Mouse (Mus musculus) brown adipose tissue, adult 24 weeks (tissue): ENCODE measurements around the gene Olfr1148. TPM values are rescaled to one million over a fixed set of nuclear protein-coding genes. Genes with fewer than 3 reads are reported as not detected.

Source experiments
- H3K27ac ChIP-seq: fragments of 200-500 bp; replicated peaks from 2 replicates; pipeline ENCODE4 v1.5.1; 2012; ENCODE audit warnings: low read depth, mild to moderate bottlenecking, low read length
- H3K4me1 ChIP-seq: fragments of 200-500 bp; 2 replicates; pipeline ENCODE4 v1.6.1; 2012; ENCODE audit warnings: low read length, mixed read lengths; ENCODE audit not compliant: control insufficient read depth, insufficient read depth, insufficient read length
- H3K4me3 ChIP-seq: fragments of 200-500 bp; 2 replicates; pipeline ENCODE4 v1.5.1; 2012; ENCODE audit warnings: low read depth, mild to moderate bottlenecking, low read length, moderate library complexity; ENCODE audit not compliant: insufficient read depth
- polyA plus RNA-seq: library from polyadenylated mRNA; stranded (reverse); fragments of >200 nt; gene quantifications from 2 replicates; pipeline ENCODE4 v1.2.4, GENCODE M21; 2012; ENCODE audit not compliant: missing spikeins, insufficient read depth, insufficient read length

The Olfr1148 gene
- polyA plus RNA-seq, result not detected in 2 replicates

DNA sequence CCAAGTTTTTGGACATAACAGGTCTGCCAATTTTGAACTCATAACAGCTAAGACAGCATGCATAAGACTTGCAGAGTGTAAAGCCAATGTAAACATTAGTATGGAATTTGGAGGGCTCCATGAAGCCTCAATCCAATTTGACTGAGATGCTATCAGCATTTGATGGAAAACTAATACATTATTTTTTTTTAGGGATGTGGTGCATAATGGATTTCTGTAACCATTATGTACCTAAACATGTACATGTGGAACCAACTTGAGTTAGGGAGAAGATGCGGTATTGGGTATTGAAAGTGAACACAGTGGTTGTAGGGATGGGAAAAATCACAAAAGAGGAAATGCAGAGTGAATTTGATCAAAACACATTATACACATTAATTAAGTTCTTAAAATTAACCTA, at the start of gene Olfr1148:
Gene Olfr1148, plus strand, starts transcription at position 301 of the 400 bp plus-strand sequence.
- H3K27ac ChIP-seq, result no peak within 1 kb of the TSS
- no peak within 1 kb of the TSS for H3K4me3 ChIP-seq
- no peaks in the 10 kb centered on the region for H3K4me1 ChIP-seq

DNA sequence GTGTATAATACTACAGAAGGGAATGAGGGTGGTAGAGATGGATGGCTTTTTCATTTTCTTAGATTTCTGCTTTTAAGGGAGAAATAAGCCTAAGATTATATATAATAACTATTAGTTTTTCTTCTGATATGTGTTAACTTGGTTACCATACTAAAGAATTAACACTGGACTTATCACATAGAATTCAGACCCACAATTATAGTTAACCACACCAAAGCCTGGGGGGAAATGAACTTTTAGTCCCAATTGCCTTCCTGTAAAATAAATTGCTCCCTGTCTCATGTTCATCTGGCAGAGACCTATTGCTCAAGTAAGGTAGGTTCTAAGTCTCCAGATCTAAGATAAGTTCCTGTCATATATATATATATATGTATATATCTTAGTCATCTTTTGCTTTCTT, 30.0 kb upstream of the Olfr1148 start, which contains the start of gene Olfr1143:
Gene Olfr1143, plus strand, starts transcription at position 301 of the 400 bp plus-strand sequence.
- Histone ChIP-seq H3K27ac (no peak within 1 kb of the TSS), H3K4me3 (no peak within 1 kb of the TSS), H3K4me1 (no peaks in the 10 kb centered on the region)

DNA sequence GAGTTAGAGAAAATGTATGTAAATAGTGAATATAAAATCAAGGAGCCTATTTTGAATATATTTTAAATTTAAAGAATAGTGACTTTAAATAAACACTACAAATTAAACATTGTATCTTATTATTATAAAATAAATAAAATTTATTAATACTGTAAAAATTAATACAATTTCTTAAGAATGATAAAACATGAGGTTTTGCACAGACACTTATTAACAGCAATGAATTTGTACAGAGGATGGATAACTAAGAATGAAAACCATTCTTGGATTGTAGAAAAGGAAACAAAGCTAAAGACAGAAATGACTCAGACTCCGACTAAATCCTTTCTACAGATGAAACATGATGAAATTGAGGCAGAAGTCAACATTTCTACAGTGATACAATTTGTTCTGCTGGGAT, 20.8 kb upstream of the Olfr1148 start, which contains the start of gene Olfr1145:
Gene Olfr1145, plus strand, starts transcription at position 301 of the 400 bp plus-strand sequence.
- no peak within 1 kb of the TSS for H3K27ac ChIP-seq
- H3K4me3 ChIP-seq, result no peak within 1 kb of the TSS
- no peaks in the 10 kb centered on the region for H3K4me1 ChIP-seq

DNA sequence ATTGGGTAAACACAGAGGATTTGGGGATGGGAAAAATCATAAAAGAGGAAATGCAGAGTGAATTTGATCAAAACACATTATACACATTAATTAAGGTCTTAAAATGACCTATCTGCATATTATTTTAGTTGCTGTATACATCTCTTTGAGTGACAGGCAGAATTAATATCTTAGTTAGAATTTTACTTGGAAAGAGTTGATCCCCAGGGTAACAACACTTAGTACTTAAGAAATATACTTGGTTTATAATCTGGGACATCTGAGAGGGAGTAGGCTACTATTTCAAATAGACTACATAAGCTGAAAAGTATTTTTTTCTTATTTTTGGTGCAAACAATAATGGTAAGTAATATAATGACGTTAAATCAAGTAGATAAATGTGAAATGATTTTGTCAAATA, 13.4 kb downstream of the Olfr1148 start, which contains the start of gene Olfr1150-ps1:
Gene Olfr1150-ps1, plus strand, starts transcription at position 301 of the 400 bp plus-strand sequence.
- Histone ChIP-seq H3K27ac (no peak within 1 kb of the TSS), H3K4me1 (no peaks in the 10 kb centered on the region), H3K4me3 (no peak within 1 kb of the TSS)

GRCm38 (mm10) chr2:87855562-87855961, 25.2 kb downstream of the Olfr1148 start, which contains the start of gene Olfr1151:
Gene Olfr1151 (plus strand): TSS chr2:87855862.
- H3K4me3 ChIP-seq, result no peak within 1 kb of the TSS
- H3K27ac ChIP-seq, result no peak within 1 kb of the TSS
- no peaks in the 10 kb centered on the region for H3K4me1 ChIP-seq

DNA sequence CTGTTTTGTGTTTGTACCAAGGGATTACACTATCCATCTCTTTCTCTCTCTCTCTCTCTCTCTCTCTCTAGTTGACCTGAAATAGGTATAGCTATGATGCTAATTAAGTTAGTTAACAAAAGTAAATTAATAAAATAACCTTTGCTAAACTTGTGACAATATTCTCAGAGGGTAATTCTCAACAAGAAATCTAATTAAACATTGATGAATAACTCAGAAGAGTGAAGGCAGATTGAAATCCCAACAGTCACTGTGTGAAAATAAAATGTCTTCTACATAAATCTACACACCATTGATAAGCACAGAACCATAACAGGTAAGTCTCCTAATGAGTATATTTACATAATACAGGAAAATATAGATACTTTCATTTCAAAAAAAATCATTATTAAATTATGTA, 35.9 kb downstream of the Olfr1148 start, which contains the start of gene Olfr1152:
Gene Olfr1152, plus strand, starts transcription at position 301 of the 400 bp plus-strand sequence.
- Histone ChIP-seq H3K4me3 (no peak within 1 kb of the TSS), H3K4me1 (no peaks in the 10 kb centered on the region), H3K27ac (no peak within 1 kb of the TSS)

Other genes with a start within 250 kb of the Olfr1148 start
- not detected in 2 replicates for gene Olfr1130, start 224.3 kb upstream of the Olfr1148 start, polyA plus RNA-seq
- gene Olfr1131, start 203.4 kb upstream of the Olfr1148 start, polyA plus RNA-seq, result not detected in 2 replicates
- gene Olfr1132, start 193.0 kb upstream of the Olfr1148 start, polyA plus RNA-seq, result not detected in 2 replicates
- not detected in 2 replicates for gene Olfr1133, start 183.2 kb upstream of the Olfr1148 start, polyA plus RNA-seq
- not detected in 2 replicates for gene Olfr1134, start 172.1 kb upstream of the Olfr1148 start, polyA plus RNA-seq
- not detected in 2 replicates for gene Olfr1135, start 156.9 kb upstream of the Olfr1148 start, polyA plus RNA-seq
- not detected in 2 replicates for gene Olfr1136, start 136.6 kb upstream of the Olfr1148 start, polyA plus RNA-seq
- gene Olfr1137, start 117.4 kb upstream of the Olfr1148 start, polyA plus RNA-seq, result not detected in 2 replicates
- gene Olfr1138, start 90.6 kb upstream of the Olfr1148 start, polyA plus RNA-seq, result not detected in 2 replicates
- not detected in 2 replicates for gene Olfr1140, start 86.8 kb upstream of the Olfr1148 start, polyA plus RNA-seq
- gene Olfr1141, start 76.5 kb upstream of the Olfr1148 start, polyA plus RNA-seq, result not detected in 2 replicates
- not detected in 2 replicates for gene Olfr152, start 51.0 kb upstream of the Olfr1148 start, polyA plus RNA-seq
- not detected in 2 replicates for gene Olfr1143, start 29.9 kb upstream of the Olfr1148 start, polyA plus RNA-seq
- gene Olfr1145, start 20.7 kb upstream of the Olfr1148 start, polyA plus RNA-seq, result not detected in 2 replicates
- gene Olfr1150-ps1, start 13.5 kb downstream of the Olfr1148 start, polyA plus RNA-seq, result not detected in 2 replicates
- gene Olfr1151, start 25.3 kb downstream of the Olfr1148 start, polyA plus RNA-seq, result not detected in 2 replicates
- not detected in 2 replicates for gene Olfr1152, start 36.0 kb downstream of the Olfr1148 start, polyA plus RNA-seq
- not detected in 2 replicates for gene Olfr1153, start 64.4 kb downstream of the Olfr1148 start, polyA plus RNA-seq
- gene Olfr1154, start 74.6 kb downstream of the Olfr1148 start, polyA plus RNA-seq, result not detected in 2 replicates
- not detected in 2 replicates for gene Olfr1155, start 114.6 kb downstream of the Olfr1148 start, polyA plus RNA-seq
- not detected in 2 replicates for gene Olfr1156, start 122.6 kb downstream of the Olfr1148 start, polyA plus RNA-seq
- gene Olfr1157, start 137.8 kb downstream of the Olfr1148 start, polyA plus RNA-seq, result not detected in 2 replicates
- not detected in 2 replicates for gene Olfr74, start 144.1 kb downstream of the Olfr1148 start, polyA plus RNA-seq
- gene Olfr1158, start 159.6 kb downstream of the Olfr1148 start, polyA plus RNA-seq, result not detected in 2 replicates
- not detected in 2 replicates for gene Olfr1160, start 177.7 kb downstream of the Olfr1148 start, polyA plus RNA-seq
- gene Olfr1161, start 192.2 kb downstream of the Olfr1148 start, polyA plus RNA-seq, result not detected in 2 replicates
- gene Olfr73, start 207.2 kb downstream of the Olfr1148 start, polyA plus RNA-seq, result not detected in 2 replicates
- not detected in 2 replicates for gene Olfr1162, start 220.6 kb downstream of the Olfr1148 start, polyA plus RNA-seq
- not detected in 2 replicates for gene Olfr1163, start 241.3 kb downstream of the Olfr1148 start, polyA plus RNA-seq